Mouse (Mus musculus): ENCODE results near the gene Spcs3. TPM values are rescaled to one million over a fixed set of nuclear protein-coding genes. Genes with fewer than 3 reads are reported as not detected.
A peak's percentile ranks its signal among the peaks of the same experiment; 100 is the strongest.

Gene Spcs3
- 94.0 and 103 TPM in 2 replicates for polyA plus RNA-seq (2015; fragmentation: Nextera tagmentation; extraction: Ambion mirVana)

DNA sequence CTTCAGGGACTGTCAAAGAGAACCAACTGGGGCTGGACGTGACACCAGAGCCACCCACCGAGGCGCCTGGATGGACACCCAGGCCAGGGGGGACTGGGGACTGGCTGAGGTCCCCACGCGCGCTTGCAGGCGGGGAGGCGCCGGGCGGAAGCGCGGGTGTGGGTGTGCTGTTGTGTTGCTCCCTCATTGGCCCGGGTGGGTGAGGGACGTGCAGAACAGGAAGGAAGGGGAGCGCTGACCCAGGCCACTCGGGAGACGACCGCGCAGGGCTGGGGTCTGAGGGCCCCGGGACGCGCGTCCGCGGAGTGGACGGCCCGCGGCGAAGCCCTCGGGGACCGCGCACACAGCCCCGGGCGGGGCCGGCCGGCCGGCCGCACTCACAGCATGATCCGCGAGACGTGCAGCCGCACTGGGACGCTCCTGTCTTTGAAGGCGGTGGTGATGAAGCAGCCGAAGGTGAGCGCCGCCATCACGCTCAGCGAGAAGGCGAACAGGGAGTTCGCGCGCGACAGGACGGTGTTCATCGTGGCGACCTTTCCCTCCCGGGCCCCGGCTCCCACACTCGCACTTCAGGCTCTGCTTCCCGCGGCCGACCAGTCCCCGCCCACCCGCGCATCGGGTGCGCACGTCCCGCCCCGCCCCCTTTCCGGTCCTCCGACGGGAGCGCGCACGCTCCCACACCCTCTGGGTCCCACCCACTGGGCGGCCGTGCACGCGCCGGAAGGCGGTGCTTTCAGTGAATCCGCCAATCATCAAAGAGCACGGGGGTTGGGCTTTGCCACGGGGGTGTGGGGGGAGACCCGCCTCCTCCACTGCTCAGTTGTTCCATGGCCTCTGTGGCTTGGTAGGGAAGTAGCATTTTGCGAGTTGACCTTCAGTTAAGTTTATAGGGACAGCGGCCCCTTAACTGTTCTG lies at the start of gene Spcs3, which contains the start of gene Asb5:
TSS of gene Spcs3 (minus strand) at position 617 of the 915 bp plus-strand sequence.
TSS of gene Asb5 (plus strand) at position 199 of the 915 bp plus-strand sequence.
- Histone ChIP-seq H3K27ac (peak within 1 kb of the TSS; percentile 89), H3K27me3 (ENCODE audit: insufficient read depth, low read length) (no peaks in the 10 kb centered on the region), H3K9ac (ENCODE audit: low read depth, low read length) (peak within 1 kb of the TSS; percentile 94), H3K36me3 (ENCODE audit: insufficient read depth, low read length) (no peaks in the 10 kb centered on the region), H3K4me2 (ENCODE audit: low read length) (peak within 1 kb of the TSS; percentile 82), H3K4me3 (replicated peaks; ENCODE audit: low read depth, low read length) (peak within 1 kb of the TSS; percentile 92), H3K4me1 (replicated peaks; ENCODE audit: insufficient read depth, low read length) (0 out of 2 replicates have a peak, but pooled peaks cover 3% of the 10 kb centered on the region), H3K9me3 (replicated peaks; ENCODE audit: low read length) (no peaks in the 10 kb centered on the region)
- DNase-seq (ENCODE audit: low spot score) (peak; percentile 96), ATAC-seq (replicated peaks; ENCODE audit: low FRiP score, low read depth) (peak; percentile 96)
- under 1% methylated on average over 87 of the region's 89 CpGs for WGBS
- TF ChIP-seq CTCF (IDR thresholded peaks at IDR 0.05; ENCODE audit: low read depth) = no peak

DNA sequence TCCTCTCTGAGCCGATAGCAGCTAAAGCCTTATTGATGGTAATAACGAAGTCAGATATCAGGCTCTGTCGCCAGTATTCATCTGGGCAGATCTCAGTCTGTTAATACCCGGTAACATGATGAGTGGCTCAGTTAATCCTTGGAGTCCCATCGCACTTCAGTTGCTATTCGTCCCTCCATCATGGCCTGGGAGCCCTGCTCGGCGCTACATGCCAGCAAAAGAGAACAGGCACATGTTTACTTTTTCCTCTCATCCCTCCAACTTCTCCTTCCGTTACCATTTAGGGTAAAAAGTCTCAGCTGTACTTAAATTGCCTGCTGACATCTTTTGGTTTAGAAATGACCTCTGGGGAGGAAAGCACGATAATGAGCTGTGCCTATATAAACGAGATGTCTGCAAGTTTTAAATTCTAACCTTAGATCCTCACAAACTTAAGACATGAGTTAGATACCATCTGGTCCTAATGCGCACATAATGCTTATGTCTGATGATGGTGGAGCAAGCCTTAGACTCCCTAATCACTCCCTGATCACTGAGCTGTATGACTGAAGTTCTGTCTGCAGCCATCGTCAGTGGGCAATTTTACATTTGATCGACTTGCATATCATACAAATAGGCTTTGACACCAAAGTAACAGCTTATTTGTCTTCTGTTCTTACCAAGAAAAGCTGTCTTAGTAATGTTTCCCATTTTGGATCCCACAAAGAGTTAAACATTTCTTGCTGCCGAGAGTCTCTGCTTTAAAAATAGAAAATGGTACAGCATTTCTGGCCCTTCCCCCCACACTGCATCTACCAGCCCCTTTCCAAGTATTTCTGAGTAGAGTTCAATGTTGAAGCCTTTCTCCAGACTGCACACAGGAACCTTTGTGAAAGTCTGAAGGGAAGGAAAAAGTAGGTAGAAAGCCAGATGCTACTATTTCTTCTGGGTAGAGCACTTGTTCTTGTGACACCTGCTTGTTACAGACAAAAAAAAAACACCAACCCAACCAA lies 41.1 kb upstream of the Spcs3 start:
- Histone ChIP-seq H3K4me2 (ENCODE audit: low read length) (no peak overlapping the region), H3K4me1 (replicated peaks; ENCODE audit: insufficient read depth, low read length) (no peaks in the 10 kb centered on the region), H3K4me3 (replicated peaks; ENCODE audit: low read depth, low read length) (no peak overlapping the region), H3K36me3 (ENCODE audit: insufficient read depth, low read length) (no peaks in the 10 kb centered on the region), H3K27ac (no peak overlapping the region), H3K9me3 (replicated peaks; ENCODE audit: low read length) (no peaks in the 10 kb centered on the region), H3K9ac (ENCODE audit: low read depth, low read length) (no peak overlapping the region), H3K27me3 (ENCODE audit: insufficient read depth, low read length) (no peaks in the 10 kb centered on the region)
- TF ChIP-seq CTCF (IDR thresholded peaks at IDR 0.05; ENCODE audit: low read depth) = no peak
- no peak for DNase-seq (ENCODE audit: low spot score)
- 54% methylated on average over 15 of the region's 15 CpGs for WGBS
- ATAC-seq (replicated peaks; ENCODE audit: low FRiP score, low read depth) = no peak

GRCm38 (mm10) chr8:54567168-54567567 lies 37.4 kb upstream of the Spcs3 start:
- Histone ChIP-seq H3K27me3 (ENCODE audit: insufficient read depth, low read length) (no peaks in the 10 kb centered on the region), H3K4me1 (replicated peaks; ENCODE audit: insufficient read depth, low read length) (no peaks in the 10 kb centered on the region), H3K9ac (ENCODE audit: low read depth, low read length) (no peak overlapping the region), H3K9me3 (replicated peaks; ENCODE audit: low read length) (no peaks in the 10 kb centered on the region), H3K36me3 (ENCODE audit: insufficient read depth, low read length) (no peaks in the 10 kb centered on the region), H3K4me2 (ENCODE audit: low read length) (no peak overlapping the region), H3K4me3 (replicated peaks; ENCODE audit: low read depth, low read length) (no peak overlapping the region), H3K27ac (no peak overlapping the region)
- no peak for TF ChIP-seq CTCF (IDR thresholded peaks at IDR 0.05; ENCODE audit: low read depth)
- 70% methylated on average over 2 of the region's 2 CpGs for WGBS
- ATAC-seq (replicated peaks; ENCODE audit: low FRiP score, low read depth) (no peak), DNase-seq (ENCODE audit: low spot score) (no peak)

GRCm38 (mm10) chr8:54565603-54566260 lies 35.9 kb upstream of the Spcs3 start:
- H3K9me3 ChIP-seq (replicated peaks; ENCODE audit: low read length) = no peaks in the 10 kb centered on the region
- TF ChIP-seq CTCF (IDR thresholded peaks at IDR 0.05; ENCODE audit: low read depth) = no peak
- no peaks in the 10 kb centered on the region for H3K4me1 ChIP-seq (replicated peaks; ENCODE audit: insufficient read depth, low read length)
- H3K27ac ChIP-seq = no peak overlapping the region
- H3K9ac ChIP-seq (ENCODE audit: low read depth, low read length) = no peak overlapping the region
- ATAC-seq (replicated peaks; ENCODE audit: low FRiP score, low read depth) = no peak
- no peak overlapping the region for H3K4me2 ChIP-seq (ENCODE audit: low read length)
- no peak overlapping the region for H3K4me3 ChIP-seq (replicated peaks; ENCODE audit: low read depth, low read length)
- no peaks in the 10 kb centered on the region for H3K36me3 ChIP-seq (ENCODE audit: insufficient read depth, low read length)
- WGBS = 85% methylated on average over 7 of the region's 7 CpGs
- no peaks in the 10 kb centered on the region for H3K27me3 ChIP-seq (ENCODE audit: insufficient read depth, low read length)
- no peak for DNase-seq (ENCODE audit: low spot score)

DNA sequence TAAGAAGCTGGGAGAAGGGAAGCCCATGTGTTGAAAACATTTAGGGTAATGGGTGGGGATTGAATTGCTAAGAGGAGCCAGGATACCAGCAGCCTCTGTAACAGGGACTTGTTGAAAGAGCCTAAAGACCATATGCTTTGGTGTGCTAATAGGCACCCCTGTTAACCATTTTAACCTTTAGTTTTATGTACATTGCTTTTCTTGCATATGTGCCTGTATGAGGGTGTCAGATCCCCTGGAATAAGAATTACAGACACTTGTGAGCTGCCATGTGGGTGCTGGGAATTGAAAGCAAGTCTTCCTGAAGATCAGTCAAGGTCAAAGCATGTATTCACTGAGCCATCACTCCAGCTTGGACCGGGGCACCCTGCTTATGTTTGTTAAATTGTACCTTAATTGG lies 35.4 kb upstream of the Spcs3 start:
- DNase-seq (ENCODE audit: low spot score) = no peak
- no peak overlapping the region for H3K9ac ChIP-seq (ENCODE audit: low read depth, low read length)
- H3K9me3 ChIP-seq (replicated peaks; ENCODE audit: low read length) = no peaks in the 10 kb centered on the region
- ATAC-seq (replicated peaks; ENCODE audit: low FRiP score, low read depth) = no peak
- no peaks in the 10 kb centered on the region for H3K4me1 ChIP-seq (replicated peaks; ENCODE audit: insufficient read depth, low read length)
- no peaks in the 10 kb centered on the region for H3K27me3 ChIP-seq (ENCODE audit: insufficient read depth, low read length)
- H3K36me3 ChIP-seq (ENCODE audit: insufficient read depth, low read length) = no peaks in the 10 kb centered on the region
- WGBS = 86% methylated on average over 1 of the region's 1 CpGs
- H3K4me3 ChIP-seq (replicated peaks; ENCODE audit: low read depth, low read length) = no peak overlapping the region
- TF ChIP-seq CTCF (IDR thresholded peaks at IDR 0.05; ENCODE audit: low read depth) = no peak
- H3K4me2 ChIP-seq (ENCODE audit: low read length) = no peak overlapping the region
- no peak overlapping the region for H3K27ac ChIP-seq
